Mouse (Mus musculus) v-Abl transformed pro-B cells (cell line): Measurements from ENCODE around the gene Gtpbp1.

Source experiments
- in situ Hi-C, 2 experiments: fragments of 400-800 bp; cut with MboI; formaldehyde crosslinking; loops; one replicate each; pipeline ENCODE4 v1.15.1; 2025; ENCODE audit not compliant: unreplicated experiment in 2 of 2

The Gtpbp1 gene

GRCm38 (mm10) chr15:79683707-79684465 lies 6.8 kb upstream of the Gtpbp1 start:
- in situ Hi-C loops = loop anchor here (25.0 kb wide), 1 partner anchor 797 kb away; the partner anchor contains the start of genes Gga1 (in 2 of the 2), Gm49510 (in 2 of the 2) and Sh3bp1 (in 2 of the 2)

- in situ Hi-C loops = loop anchor here (25.0 kb wide), 1 partner anchor 797 kb away; the partner anchor contains the start of genes Gga1 (in 2 of the 2), Gm49510 (in 2 of the 2) and Sh3bp1 (in 2 of the 2)
These were observed 6.0 kb upstream of the Gtpbp1 start for GRCm38 (mm10) chr15:79684616-79685015.

GRCm38 (mm10) chr15:79685141-79685641 lies 5.5 kb upstream of the Gtpbp1 start:
- in situ Hi-C loops = loop anchor here (25.0 kb wide), 1 partner anchor 798 kb away; the partner anchor contains the start of genes Gga1 (in 2 of the 2), Gm49510 (in 2 of the 2) and Sh3bp1 (in 2 of the 2)

GRCm38 (mm10) chr15:79686046-79686869 lies 4.4 kb upstream of the Gtpbp1 start:
- in situ Hi-C loops = loop anchor here (25.0 kb wide), 1 partner anchor 799 kb away; the partner anchor contains the start of genes Gga1 (in 2 of the 2), Gm49510 (in 2 of the 2) and Sh3bp1 (in 2 of the 2)

- in situ Hi-C loops = loop anchor here (25.0 kb wide), 1 partner anchor 800 kb away; the partner anchor contains the start of genes Gga1 (in 2 of the 2), Gm49510 (in 2 of the 2) and Sh3bp1 (in 2 of the 2)
These were observed 3.5 kb upstream of the Gtpbp1 start for GRCm38 (mm10) chr15:79687175-79687574.

- in situ Hi-C loops = loop anchor here (25.0 kb wide), 1 partner anchor 800 kb away; the partner anchor contains the start of genes Gga1 (in 2 of the 2), Gm49510 (in 2 of the 2) and Sh3bp1 (in 2 of the 2)
These were observed 2.9 kb upstream of the Gtpbp1 start, which contains the start of gene Josd1 for GRCm38 (mm10) chr15:79687646-79688267. Gene Josd1, minus strand, starts transcription at chr15:79687919.

DNA sequence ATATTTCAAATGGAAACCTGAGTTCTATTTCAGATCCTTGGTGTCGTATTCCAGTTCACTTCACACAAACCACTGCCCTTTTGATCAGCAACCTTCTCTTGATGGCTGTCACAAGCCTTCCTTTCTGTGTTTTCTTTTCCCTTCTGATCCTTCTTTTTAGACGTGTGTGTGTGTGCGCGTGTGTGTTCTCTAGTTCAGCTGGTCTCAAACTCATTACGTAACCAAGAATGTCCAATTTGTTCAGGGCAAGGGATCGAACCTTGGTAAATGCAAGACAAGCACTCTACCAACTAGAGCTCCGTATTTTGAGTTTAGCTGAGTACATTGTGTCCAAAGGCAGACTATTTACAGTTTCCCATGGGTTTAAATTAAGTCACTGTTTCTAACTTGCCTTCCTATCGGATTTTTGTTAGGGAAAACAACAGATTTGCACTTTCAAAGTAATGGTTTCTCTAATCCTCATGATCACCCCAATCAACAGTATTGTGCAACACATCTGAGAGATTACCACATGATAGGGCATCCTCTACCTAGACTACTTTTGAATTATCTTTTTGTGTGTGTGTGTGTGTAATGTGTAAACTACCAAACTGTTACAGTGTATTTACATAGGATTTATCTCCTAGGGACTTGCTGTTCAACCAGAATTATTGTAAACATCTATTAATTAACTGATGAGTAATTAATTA lies 2.2 kb upstream of the Gtpbp1 start:
- in situ Hi-C loops = loop anchor here (25.0 kb wide), 1 partner anchor 801 kb away; the partner anchor contains the start of genes Gga1 (in 2 of the 2), Gm49510 (in 2 of the 2) and Sh3bp1 (in 2 of the 2)

GRCm38 (mm10) chr15:79689662-79690425 lies 801 bp upstream of the Gtpbp1 start:
- in situ Hi-C loops = loop anchor here (25.0 kb wide), 1 partner anchor 803 kb away; the partner anchor contains the start of genes Gga1 (in 2 of the 2), Gm49510 (in 2 of the 2) and Sh3bp1 (in 2 of the 2)

DNA sequence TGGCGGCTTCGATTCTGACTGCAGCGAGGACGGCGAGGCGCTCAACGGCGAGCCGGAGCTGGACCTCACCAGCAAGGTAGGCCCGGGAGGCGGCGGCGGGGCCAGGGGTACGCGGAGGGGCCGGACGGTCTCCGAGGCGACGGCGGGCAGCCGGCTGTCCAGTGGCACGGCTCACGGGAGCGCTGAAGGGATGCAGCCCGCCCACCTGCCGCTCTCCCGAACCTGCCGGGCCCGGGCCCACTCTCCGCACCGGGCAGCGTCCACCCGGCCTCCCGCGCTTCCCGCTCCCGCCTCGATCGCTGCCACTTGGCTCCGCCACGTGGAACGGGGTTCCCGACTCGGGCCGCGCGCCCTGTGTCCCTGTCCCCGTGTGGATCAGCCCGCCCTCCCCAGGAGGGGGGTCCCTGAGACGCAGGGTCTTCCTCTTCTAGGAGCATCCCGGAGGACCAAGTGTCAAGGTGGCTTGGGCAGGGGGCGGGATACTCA lies 421 bp downstream of the Gtpbp1 start:
- in situ Hi-C loops = loop anchor here (25.0 kb wide), 1 partner anchor 804 kb away; the partner anchor contains the start of genes Gga1 (in 2 of the 2), Gm49510 (in 2 of the 2) and Sh3bp1 (in 2 of the 2)

- in situ Hi-C loops = loop anchor here (25.0 kb wide), 1 partner anchor 805 kb away; the partner anchor contains the start of genes Gga1 (in 2 of the 2), Gm49510 (in 2 of the 2) and Sh3bp1 (in 2 of the 2)
These were observed 1.7 kb downstream of the Gtpbp1 start for GRCm38 (mm10) chr15:79692334-79692733.

DNA sequence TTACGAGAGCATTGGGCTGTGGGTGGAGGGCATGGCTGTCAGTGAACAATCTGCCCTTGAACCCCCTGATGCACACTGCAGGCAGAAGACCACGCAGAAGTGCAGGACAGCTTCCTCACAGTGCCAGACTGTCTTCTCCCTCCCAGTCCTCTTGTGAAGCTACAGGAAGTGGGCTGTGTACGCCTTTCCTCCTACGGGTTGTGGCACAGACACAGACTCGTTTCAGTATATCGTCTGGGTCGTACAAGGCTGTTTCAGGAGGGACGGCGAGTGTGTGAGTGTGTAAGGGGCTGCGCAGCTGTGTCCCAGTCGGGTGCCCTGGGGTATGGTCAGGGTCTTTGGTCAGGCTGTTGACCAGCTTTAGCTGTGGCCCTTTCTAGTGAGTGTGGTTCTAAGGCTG lies 3.1 kb downstream of the Gtpbp1 start:
- in situ Hi-C loops = loop anchor here (25.0 kb wide), 1 partner anchor 806 kb away; the partner anchor contains the start of genes Gga1 (in 2 of the 2), Gm49510 (in 2 of the 2) and Sh3bp1 (in 2 of the 2)

GRCm38 (mm10) chr15:79694512-79694911 lies 3.9 kb downstream of the Gtpbp1 start:
- in situ Hi-C loops = loop anchor here (25.0 kb wide), 1 partner anchor 807 kb away; the partner anchor contains the start of genes Gga1 (in 2 of the 2), Gm49510 (in 2 of the 2) and Sh3bp1 (in 2 of the 2)

- in situ Hi-C loops = loop anchor here (25.0 kb wide), 1 partner anchor 808 kb away; the partner anchor contains the start of genes Gga1 (in 2 of the 2), Gm49510 (in 2 of the 2) and Sh3bp1 (in 2 of the 2)
These were observed 4.9 kb downstream of the Gtpbp1 start for GRCm38 (mm10) chr15:79695516-79695915.

DNA sequence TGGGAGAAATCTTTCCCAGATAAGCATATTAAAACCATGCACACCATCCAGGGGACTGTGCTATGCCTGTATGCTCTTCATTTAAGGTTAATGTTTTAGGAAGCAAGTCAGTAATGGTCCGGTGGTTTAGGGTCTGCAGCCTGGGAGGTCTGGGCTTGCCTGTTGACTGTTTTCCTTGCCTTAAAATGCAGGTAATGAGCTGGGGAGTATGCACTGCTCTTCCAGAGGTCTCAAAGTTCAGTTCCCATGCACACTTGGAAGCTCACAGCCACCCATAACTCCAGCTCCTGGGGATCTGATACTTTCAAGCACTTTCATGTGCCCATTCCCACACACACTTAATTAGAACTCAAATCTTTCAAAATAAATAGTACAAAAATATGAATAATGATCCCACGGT lies 5.9 kb downstream of the Gtpbp1 start:
- in situ Hi-C loops = loop anchor here (25.0 kb wide), 1 partner anchor 809 kb away; the partner anchor contains the start of genes Gga1 (in 2 of the 2), Gm49510 (in 2 of the 2) and Sh3bp1 (in 2 of the 2)

GRCm38 (mm10) chr15:79697011-79697410 lies 6.4 kb downstream of the Gtpbp1 start:
- in situ Hi-C loops = loop anchor here (25.0 kb wide), 1 partner anchor 810 kb away; the partner anchor contains the start of genes Gga1 (in 2 of the 2), Gm49510 (in 2 of the 2) and Sh3bp1 (in 2 of the 2)

DNA sequence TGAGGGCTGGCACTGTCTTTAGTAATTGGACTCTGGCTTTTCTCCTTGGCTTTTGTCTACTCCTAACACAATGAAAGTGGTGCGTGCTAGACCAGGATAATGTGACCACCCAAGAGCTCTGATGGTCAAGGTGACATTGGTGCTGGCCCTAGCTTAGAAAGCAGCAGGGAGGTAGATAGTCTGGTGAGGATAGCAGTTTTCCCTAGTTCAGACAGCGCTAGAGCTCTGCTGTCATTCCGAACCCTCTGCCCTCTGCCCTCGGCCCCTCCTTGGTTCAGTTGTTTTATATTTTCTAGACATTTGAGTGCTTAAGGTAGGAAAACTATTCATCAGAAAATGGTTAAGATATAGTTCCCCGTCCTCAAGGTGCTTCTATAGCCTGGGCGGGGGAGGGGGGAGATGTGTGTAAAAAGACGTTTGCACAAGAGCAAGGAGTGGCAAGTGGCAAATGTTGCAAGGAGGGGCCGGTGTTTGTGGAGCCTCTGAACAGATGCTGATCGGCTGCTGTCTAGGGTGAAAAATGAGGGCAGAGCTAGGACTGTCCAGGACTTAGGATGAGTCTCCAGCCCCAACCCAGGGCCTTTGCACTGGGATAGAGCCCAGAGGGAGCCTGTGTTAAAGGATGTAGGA lies 7.0 kb downstream of the Gtpbp1 start:
- in situ Hi-C loops = loop anchor here (25.0 kb wide), 1 partner anchor 810 kb away; the partner anchor contains the start of genes Gga1 (in 2 of the 2), Gm49510 (in 2 of the 2) and Sh3bp1 (in 2 of the 2)
